Mouse (Mus musculus): Measurements from ENCODE around the gene Sptbn4.

DNA sequence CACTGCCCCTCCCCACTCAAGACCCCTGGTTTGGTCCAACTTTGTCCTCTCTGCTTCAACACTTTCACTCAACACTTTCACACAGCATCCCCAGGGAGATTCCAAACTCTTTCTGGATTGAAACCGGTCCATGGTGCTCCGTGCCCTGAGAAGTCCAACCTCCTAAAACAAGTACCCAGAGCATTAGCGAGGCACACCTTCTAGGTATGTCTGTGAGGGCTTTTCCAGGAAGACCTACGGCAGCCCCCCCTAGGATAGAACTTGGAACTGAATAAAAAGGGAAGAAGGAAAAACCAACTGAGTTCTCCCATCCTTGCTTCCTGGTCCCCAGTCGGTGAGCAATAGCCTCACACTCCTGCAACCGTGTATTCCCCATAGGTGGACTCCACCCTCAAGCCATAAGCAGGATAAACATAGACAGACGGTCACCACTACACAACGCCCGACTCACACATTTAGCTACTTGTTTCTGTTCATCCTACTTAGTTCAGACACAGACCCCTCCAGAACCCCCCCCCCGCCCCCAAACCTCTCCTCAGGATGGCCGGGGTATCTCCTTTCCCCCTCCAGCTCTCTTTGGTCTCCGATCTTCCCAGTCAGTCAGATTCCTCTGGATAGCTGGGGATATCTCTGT is 135.7 kb downstream of the Sptbn4 start:
- TF ChIP-seq CHD2 (IDR thresholded peaks at IDR 0.05; ENCODE audit: low read depth, low read length), result no peak
- TF ChIP-seq ZNF384 (IDR thresholded peaks at IDR 0.05; ENCODE audit: low read depth, low read length), result no peak
- no peak for TF ChIP-seq HCFC1 (IDR thresholded peaks at IDR 0.05; ENCODE audit: borderline replicate concordance, insufficient read depth, low read length)
- TF ChIP-seq MAFK (IDR thresholded peaks at IDR 0.05; ENCODE audit: insufficient read depth, low read depth, low read length), result no peak
- TF ChIP-seq ZC3H11A (IDR thresholded peaks at IDR 0.05; ENCODE audit: borderline replicate concordance, low read depth, low read length), result no peak

Data from ES-E14 (cell line).